Mouse (Mus musculus) hindbrain, postnatal 0 days (tissue): Measurements from ENCODE around the gene 4932414N04Rik. TPM values are rescaled to one million over a fixed set of nuclear protein-coding genes. Genes with fewer than 3 reads are reported as not detected.
"Not testable (repeated sequence)": the region's sequence is repeated elsewhere in the genome, so short reads cannot be mapped to it uniquely, and the experiment has no call there.

Experiments
- ATAC-seq: fragments of 200-750 bp; cut with Nextera tagmentation; 2 replicates; pipeline ENCODE4 v1.8.0; 2017; ENCODE audit warnings: mild to moderate bottlenecking, moderate TSS enrichment, moderate library complexity
- DNase-seq: peaks from one replicate; pipeline ENCODE4 v3.0.0-alpha.2; 2015; ENCODE audit warnings: low spot score
- H3K27ac ChIP-seq: fragments of 300-500 bp; sonication (generic); 2 replicates; pipeline ENCODE4 v1.5.1; 2014; ENCODE audit warnings: mild to moderate bottlenecking
- H3K27me3 ChIP-seq: fragments of 300-500 bp; sonication (generic); 2 replicates; pipeline ENCODE4 v1.6.1; 2014; ENCODE audit warnings: low read length, mixed read lengths; ENCODE audit not compliant: insufficient read depth
- H3K36me3 ChIP-seq: fragments of 300-500 bp; sonication (generic); 2 replicates; pipeline ENCODE4 v1.6.1; 2014; ENCODE audit warnings: low read length, mixed read lengths; ENCODE audit not compliant: insufficient read depth
- H3K4me1 ChIP-seq: fragments of 300-500 bp; sonication (generic); 2 replicates; pipeline ENCODE4 v1.6.1; 2014; ENCODE audit warnings: antibody characterized with exemption, low read length, mixed read lengths; ENCODE audit not compliant: insufficient read depth
- H3K4me2 ChIP-seq: fragments of 300-500 bp; sonication (generic); 2 replicates; pipeline ENCODE4 v1.6.1; 2014; ENCODE audit warnings: low read depth, mild to moderate bottlenecking, low read length, moderate library complexity, mixed read lengths
- H3K4me3 ChIP-seq: fragments of 300-500 bp; sonication (generic); 2 replicates; pipeline ENCODE4 v1.5.1; 2014; ENCODE audit warnings: low read length
- H3K9ac ChIP-seq: fragments of 300-500 bp; sonication (generic); replicated peaks from 2 replicates; pipeline ENCODE4 v1.6.1; 2014; ENCODE audit warnings: mild to moderate bottlenecking, low read length, moderate library complexity, mixed read lengths
- H3K9me3 ChIP-seq: fragments of 300-500 bp; sonication (generic); 2 replicates; pipeline ENCODE4 v1.6.1; 2016; ENCODE audit warnings: low read length, mixed read lengths
- CTCF ChIP-seq: IDR thresholded peaks from 2 replicates; pipeline ENCODE4 v1.5.1; 2016; ENCODE audit warnings: antibody characterized with exemption, control low read depth, low read depth
- WGBS: fragments of 180-500 bp; shearing (Covaris S2); extraction: QIAGEN DNeasy Blood & Tissue Kit; methylation state at CpG from one replicate; pipeline ENCODE4 v1.1.7; 2014; 5-methylcytosine and 5-hydroxymethylcytosine counted together
- polyA plus RNA-seq: library from polyadenylated mRNA; unstranded; fragments of >200 nt; fragmentation: Nextera tagmentation; extraction: Ambion mirVana; gene quantifications from 2 replicates; pipeline ENCODE4 v1.2.1, GENCODE M21; 2015
- total RNA-seq: library from RNA; depleted of rRNA; stranded (reverse); fragments of >200 nt; gene quantifications from 2 replicates; pipeline ENCODE4 v1.2.3, GENCODE M21; 2014; rRNA removed

4932414N04Rik gene
- total RNA-seq (not detected in 2 replicates), polyA plus RNA-seq (not detected in 2 replicates)

- 82% methylated on average over 1 of the region's 5 CpGs for WGBS
- H3K36me3 ChIP-seq, H3K9me3 ChIP-seq, DNase-seq, H3K4me2 ChIP-seq, H3K9ac ChIP-seq, H3K4me1 ChIP-seq, H3K4me3 ChIP-seq, H3K27ac ChIP-seq, ATAC-seq, H3K27me3 ChIP-seq: not testable (repeated sequence)
Observed at GRCm38 (mm10) chr2:68656186-68656585, at the start of gene 4932414N04Rik. TSS of gene 4932414N04Rik (plus strand) at chr2:68656486.

- no peak overlapping the region for H3K4me2 ChIP-seq
- no peak overlapping the region for H3K4me3 ChIP-seq
- no peak overlapping the region for H3K9ac ChIP-seq
- no peak for ATAC-seq
- H3K9me3 ChIP-seq, result peaks cover 4% of the 10 kb centered on the region; the same call in 1 of the 2 replicates
- DNase-seq, result no peak
- H3K27ac ChIP-seq, result no peak overlapping the region
- no peak for TF ChIP-seq CTCF
- 93% methylated on average over 2 of the region's 2 CpGs for WGBS
- H3K27me3 ChIP-seq, result no peaks in the 10 kb centered on the region
- no peaks in the 10 kb centered on the region for H3K36me3 ChIP-seq
- H3K4me1 ChIP-seq, result no peaks in the 10 kb centered on the region
Observed at GRCm38 (mm10) chr2:68732216-68732615, 75.9 kb downstream of the 4932414N04Rik start.

GRCm38 (mm10) chr2:68739772-68740739 is 83.8 kb downstream of the 4932414N04Rik start:
- Histone ChIP-seq H3K4me3 (no peak overlapping the region), H3K9me3 (peaks cover 4% of the 10 kb centered on the region; the same call in 1 of the 2 replicates), H3K9ac (no peak overlapping the region), H3K4me2 (no peak overlapping the region), H3K27ac (no peak overlapping the region), H3K4me1 (no peaks in the 10 kb centered on the region), H3K36me3 (no peaks in the 10 kb centered on the region), H3K27me3 (no peaks in the 10 kb centered on the region)
- WGBS, result 83% methylated on average over 5 of the region's 5 CpGs
- ATAC-seq, result no peak
- TF ChIP-seq CTCF, result no peak
- DNase-seq, result no peak

GRCm38 (mm10) chr2:68744599-68744998 is 88.3 kb downstream of the 4932414N04Rik start:
- 83% methylated on average over 4 of the region's 4 CpGs for WGBS
- Histone ChIP-seq H3K4me1 (no peaks in the 10 kb centered on the region), H3K27ac (no peak overlapping the region), H3K36me3 (no peaks in the 10 kb centered on the region), H3K9ac (no peak overlapping the region), H3K9me3 (no peaks in the 10 kb centered on the region), H3K4me3 (no peak overlapping the region), H3K27me3 (no peaks in the 10 kb centered on the region), H3K4me2 (no peak overlapping the region)
- no peak for ATAC-seq
- DNase-seq, result no peak
- peak; percentile 47 for TF ChIP-seq CTCF

- Histone ChIP-seq H3K4me3 (no peak overlapping the region), H3K36me3 (no peaks in the 10 kb centered on the region), H3K27ac (no peak overlapping the region), H3K4me2 (no peak overlapping the region), H3K4me1 (no peaks in the 10 kb centered on the region), H3K9me3 (no peaks in the 10 kb centered on the region), H3K27me3 (no peaks in the 10 kb centered on the region), H3K9ac (no peak overlapping the region)
- TF ChIP-seq CTCF, result no peak
- ATAC-seq (no peak), DNase-seq (no peak)
- 79% methylated on average over 4 of the region's 4 CpGs for WGBS
Observed at GRCm38 (mm10) chr2:68756179-68756578, 99.9 kb downstream of the 4932414N04Rik start.

GRCm38 (mm10) chr2:68756793-68757192 is 100.5 kb downstream of the 4932414N04Rik start:
- peak; percentile 82 for TF ChIP-seq CTCF
- no peak overlapping the region for H3K27ac ChIP-seq
- H3K4me1 ChIP-seq, result no peaks in the 10 kb centered on the region
- 22% methylated on average over 6 of the region's 6 CpGs for WGBS
- no peaks in the 10 kb centered on the region for H3K27me3 ChIP-seq
- H3K9ac ChIP-seq, result no peak overlapping the region
- DNase-seq (peak; percentile 73), ATAC-seq (peak; percentile 85)
- no peak overlapping the region for H3K4me2 ChIP-seq
- H3K36me3 ChIP-seq, result no peaks in the 10 kb centered on the region
- no peak overlapping the region for H3K4me3 ChIP-seq
- no peaks in the 10 kb centered on the region for H3K9me3 ChIP-seq

- Histone ChIP-seq H3K9ac (no peak overlapping the region), H3K36me3 (no peaks in the 10 kb centered on the region), H3K27ac (no peak overlapping the region), H3K4me3 (no peak overlapping the region), H3K9me3 (no peaks in the 10 kb centered on the region), H3K27me3 (no peaks in the 10 kb centered on the region), H3K4me1 (no peaks in the 10 kb centered on the region), H3K4me2 (no peak overlapping the region)
- ATAC-seq, result no peak
- TF ChIP-seq CTCF, result no peak
- WGBS, result 73% methylated on average over 1 of the region's 1 CpGs
- no peak for DNase-seq
Observed at GRCm38 (mm10) chr2:68765371-68765770, 109.1 kb downstream of the 4932414N04Rik start.
